Mouse (Mus musculus) retina, adult 2 months (tissue): ENCODE results near the gene Zmiz1.

Experiments
- DNase-seq: peaks from one replicate; pipeline ENCODE4 v3.0.0-alpha.2; 2012; ENCODE audit warnings: low read depth, low spot score

The Zmiz1 gene

DNA sequence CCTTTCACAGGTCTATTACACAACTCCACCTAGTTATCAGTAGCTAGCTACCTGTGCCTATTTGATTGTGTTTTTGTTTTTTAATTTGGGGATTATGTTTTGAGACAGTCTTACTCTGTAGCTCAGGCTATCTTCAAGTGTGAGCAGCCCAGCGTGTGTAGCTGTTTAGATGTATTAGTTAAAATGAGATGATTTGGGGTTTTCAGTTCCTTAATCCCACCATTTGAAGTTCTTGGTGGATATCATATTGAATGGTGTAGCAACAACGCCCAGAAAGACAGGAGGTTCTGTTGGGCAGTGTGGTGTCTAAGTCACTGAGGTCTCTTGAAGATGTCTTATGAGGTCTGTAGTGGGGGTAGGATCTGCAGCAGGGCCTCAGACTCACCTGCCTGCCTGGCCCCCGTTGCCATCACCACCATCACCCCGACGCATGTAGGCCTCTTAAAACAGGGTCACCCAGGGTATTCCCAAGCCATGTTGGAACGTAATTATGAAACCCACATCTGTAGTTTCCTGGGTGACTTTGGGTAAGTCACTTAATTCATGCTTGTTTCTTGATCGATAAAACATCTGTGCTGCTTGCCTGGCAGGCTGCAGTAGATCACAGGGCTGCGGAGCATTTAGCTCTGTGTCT lies 155.1 kb downstream of the Zmiz1 start:
- DNase-seq = no peak

DNA sequence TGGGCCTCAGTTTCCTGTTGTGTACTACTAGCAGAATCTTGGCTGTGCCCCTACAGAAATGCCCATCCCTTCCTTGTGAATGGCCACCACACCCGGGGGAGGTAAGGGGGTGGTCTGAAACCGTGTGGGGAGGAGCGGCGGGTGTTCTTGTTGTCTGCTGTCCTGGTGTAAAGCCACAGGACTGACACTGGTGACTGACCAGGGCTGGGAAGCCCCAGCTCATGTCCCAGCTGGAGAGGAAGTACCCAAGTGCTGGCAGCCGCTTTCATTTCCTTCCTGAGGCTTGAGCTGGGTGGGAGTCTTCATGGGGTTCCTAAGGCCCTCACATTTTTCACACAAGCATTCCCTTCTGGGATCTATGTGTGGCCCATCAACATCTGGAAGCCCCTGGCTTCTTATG lies 155.7 kb downstream of the Zmiz1 start:
- DNase-seq = no peak

DNA sequence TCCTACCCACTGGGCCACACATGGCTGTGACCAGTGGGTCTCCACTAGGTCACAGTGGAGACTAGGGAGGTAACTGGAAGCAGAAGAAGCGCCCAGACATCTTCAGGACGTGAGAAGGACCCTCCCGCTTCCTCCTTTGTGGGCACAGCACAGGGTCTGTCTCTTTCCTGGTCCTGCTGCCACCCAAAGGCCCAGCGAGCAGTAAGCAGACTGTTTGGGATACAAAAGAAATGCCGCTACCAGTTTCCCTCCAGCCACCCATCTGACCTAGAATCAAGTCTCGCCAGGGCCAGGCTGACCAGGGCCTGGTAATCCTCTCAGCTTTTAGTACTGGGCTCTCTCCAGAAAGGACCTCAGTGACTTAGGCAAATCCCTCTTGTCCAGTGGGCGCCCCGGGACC lies 156.6 kb downstream of the Zmiz1 start:
- no peak for DNase-seq

DNA sequence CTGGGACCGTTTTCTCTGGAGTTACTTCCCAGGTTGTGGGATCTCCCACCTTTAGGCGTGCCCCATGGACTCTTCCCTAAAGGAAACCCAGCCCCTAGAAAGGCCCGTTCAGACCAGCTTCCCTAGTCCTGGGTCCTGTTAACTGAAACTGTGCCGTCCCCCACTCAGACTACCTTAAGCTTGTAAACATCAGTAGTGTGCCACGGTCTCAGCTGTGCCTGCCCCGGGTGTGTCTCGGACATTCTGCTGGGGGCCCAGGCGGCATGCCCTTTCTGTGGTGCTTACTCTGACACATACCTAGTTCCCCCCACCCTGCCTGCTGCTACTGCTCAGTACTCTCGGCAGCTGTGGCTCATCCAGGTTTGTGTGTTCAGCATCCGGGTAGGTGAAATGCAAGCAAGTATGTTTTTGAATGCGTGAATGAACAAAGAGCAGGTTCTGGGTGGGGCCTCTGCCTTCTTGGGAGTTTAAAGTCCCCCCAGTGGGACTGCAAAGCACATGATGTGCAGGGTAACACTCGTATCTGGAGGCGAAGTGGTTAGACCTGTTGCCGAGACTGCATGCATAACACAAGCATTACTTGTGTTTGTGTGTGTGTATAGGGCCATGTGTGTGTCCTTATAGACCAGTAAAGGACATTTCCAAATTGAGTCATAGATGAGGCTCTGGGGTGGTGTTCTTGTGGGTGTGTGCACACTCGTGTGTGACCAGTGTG lies 157.2 kb downstream of the Zmiz1 start:
- DNase-seq = no peak

DNA sequence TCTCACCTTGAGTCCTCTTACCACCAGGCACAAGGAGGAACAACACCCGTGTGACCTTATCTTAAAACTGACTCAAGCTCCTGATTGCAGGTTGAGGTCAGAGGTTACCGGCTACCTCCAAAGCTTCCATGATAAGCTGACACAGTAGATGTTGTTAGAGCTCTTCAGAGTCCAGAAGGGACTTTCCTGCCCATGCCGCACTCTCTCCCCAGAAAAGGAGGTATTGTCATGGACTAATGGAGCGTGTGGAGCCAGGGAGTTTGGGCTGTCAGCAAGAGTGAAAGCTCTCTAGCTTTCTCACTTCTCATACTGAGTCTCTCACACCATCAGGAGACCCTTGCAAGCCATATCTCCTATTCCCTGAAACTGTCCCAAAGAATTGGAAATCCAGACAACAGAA lies 158.3 kb downstream of the Zmiz1 start:
- DNase-seq = no peak

DNA sequence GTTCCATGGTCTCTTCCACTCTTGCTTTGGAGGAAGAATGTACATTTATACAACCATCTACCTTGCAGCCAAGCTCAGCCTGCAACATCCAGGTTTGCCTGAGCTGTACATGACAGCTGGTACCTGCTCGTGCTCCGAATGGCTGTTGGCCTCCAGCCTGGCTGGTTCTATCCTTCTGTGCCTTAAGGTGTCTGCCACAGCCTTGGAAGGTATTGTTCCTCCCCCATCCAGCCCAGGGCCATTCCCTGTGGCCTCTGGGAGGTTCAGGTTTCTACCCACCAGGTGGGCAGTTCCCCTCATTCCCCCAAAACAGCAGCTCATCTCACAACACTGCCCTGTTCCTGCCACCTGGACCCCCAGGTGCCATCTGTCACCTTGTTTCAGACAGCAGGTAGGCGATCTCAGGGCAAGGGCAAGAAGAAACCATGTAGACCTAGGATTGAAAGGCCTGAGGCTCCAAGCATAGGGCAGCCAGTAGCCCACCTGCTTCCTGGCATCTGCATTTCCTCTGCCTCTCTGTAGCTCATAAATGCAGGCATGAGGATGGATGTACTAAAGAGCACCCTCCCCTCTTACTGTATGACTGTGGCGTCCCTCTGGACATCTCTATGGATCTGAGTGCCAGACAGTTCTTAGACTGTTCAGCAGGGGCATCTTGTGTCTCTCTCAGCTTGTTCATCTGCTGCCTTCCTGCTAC lies 160.2 kb downstream of the Zmiz1 start:
- DNase-seq = no peak

DNA sequence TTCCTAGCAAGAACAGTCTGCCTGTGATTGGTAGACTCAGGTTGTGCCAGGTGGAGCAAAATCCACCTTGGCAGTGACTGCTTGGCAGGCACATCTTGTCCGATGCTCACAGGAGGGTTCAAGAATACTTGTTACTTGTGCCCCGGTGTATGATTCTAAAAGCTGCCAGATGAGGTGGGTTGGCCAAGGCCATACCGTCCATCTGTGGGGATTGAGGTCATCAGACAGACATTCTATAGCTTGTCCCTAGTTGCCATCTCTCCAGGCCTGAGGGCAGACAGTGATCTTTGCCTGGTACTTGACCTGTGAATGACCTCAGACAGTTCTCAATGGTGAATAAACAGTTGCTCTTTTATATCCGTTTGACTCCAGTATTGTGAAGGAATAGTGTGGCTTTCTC lies 161.8 kb downstream of the Zmiz1 start:
- no peak for DNase-seq

DNA sequence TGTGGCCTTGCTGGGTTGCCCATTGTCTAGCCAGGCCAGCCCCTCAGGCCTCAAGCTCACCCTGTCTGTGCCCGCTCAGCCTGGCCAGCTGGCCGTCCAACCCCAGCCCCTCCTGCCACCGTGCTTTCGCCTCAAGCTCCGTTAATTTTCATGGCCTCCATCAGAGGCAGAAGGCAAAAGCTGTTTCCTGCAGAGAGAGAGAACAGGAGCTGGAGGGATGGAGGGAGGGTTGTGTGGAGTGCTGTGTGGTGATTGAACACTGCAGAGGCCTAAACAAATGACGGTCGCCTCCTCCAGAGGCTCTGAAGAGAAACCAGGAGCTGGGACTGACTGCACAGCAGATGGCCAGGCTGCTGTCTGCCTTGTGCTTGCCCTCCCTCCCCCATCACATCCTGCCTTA lies 164.7 kb downstream of the Zmiz1 start:
- no peak for DNase-seq

DNA sequence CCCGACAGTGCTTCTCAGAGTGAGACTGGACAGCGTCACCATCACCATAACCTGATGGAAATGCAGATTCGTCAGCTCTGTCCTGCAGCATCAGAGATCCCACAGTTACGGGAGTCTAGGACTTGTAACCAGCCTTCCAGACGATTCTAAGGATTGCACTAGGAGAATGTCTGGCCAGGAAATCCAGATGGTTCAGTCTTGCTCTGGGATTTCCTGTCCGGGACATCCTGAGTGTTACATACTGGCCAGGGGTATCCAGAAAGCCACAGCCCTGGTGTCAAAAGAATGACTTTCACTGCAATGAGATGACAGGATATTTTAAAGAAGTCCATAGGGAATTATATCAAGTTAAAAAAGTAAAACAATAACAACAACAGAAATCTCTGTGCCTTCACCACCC lies 165.7 kb downstream of the Zmiz1 start:
- DNase-seq = no peak

DNA sequence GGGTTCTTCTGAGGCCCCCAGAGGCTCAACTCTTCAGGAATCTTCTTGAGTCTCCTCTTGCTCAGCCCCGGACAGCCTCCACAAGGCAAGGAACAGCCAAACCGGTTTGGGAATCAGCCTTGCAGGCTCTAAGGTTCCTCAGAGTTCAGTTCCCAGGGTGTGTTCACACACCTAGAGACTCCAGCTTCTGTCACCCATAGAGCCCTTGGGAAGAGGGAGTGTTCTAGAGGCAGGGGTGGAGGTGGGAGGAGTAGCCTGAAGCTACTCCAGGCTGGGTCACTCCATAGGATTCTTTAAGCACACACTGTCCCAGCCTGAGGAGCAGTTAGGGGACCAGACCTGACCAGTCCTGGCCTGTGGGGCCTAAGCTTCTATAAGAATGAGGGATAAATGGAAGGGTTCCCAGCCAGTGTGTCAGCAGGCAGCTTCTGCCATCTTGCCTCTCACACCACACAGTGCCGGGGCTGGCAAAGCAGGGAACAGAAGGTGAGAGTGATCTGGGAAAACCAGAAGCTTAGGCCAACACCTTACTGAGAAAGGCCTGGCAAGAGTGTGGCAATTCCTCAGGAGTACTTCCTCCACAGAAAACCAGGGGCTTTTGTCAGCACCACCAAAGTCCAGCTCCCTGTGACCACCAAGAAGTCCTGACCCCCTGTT lies 168.7 kb downstream of the Zmiz1 start:
- no peak for DNase-seq

DNA sequence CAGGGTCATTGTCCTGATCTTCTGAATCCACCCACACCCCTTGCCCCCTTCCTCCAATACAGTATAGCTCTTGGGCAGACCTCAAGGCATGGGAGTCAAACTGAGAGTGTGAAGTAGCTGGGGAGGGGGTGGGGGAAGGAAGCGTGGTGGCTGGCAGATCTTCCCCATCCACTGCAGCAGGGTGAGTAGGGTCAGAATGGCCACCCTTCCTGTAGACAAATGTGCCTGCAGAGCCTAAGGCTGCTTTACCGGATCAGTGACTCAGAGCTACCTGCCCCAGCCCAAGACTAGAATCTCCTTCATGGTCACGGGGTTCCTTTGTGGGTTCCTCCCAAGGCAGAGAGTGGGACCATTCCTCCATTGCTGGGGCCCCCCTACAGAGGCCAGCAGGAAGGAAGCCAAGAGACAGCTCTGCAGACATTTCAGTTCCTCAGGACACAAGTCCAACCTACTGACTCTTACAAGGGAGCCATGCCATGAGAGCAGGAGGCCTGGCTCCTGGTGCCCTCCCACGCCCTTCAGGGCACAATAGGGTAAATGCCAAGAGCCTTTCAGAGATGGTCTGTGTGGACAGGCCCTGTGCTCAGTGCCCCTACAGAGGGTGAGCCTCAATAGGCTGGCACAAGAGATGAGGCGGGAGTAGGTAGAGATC lies 169.6 kb downstream of the Zmiz1 start:
- no peak for DNase-seq

DNA sequence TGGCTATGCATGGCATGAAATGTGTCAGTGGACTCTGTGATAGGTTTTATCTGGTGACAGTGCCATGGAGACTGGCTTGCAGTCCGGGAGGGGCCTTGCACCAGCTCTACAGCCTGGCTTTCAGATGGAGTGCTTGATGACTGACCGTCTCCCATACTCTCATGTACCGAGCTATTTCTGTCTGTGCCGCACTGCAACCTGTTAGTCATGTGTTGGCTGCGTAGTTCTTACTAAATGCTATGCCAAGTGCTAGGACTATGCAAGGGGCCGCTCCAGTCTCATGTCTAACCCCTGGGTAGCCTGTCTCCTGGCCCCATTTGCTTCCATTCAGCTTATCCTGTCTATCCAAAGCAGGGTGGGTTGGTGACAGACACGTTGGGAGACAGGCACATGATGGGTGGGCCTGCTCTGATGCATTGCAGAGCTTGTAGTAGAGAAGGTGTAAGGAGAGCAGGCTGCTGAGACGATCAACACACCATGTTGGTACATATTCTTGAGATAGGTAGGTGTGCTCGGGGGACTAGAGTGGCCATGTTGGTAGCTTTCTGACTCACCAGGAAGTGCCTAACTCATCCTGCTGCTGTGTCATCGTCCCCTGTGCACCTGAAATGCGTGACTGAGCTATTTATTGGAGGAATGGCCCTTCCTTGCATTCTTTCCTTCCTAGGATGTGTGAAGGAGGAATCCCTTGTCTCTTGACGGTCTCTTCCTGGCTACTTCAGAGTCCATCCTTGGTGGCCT lies 171.1 kb downstream of the Zmiz1 start:
- no peak for DNase-seq

DNA sequence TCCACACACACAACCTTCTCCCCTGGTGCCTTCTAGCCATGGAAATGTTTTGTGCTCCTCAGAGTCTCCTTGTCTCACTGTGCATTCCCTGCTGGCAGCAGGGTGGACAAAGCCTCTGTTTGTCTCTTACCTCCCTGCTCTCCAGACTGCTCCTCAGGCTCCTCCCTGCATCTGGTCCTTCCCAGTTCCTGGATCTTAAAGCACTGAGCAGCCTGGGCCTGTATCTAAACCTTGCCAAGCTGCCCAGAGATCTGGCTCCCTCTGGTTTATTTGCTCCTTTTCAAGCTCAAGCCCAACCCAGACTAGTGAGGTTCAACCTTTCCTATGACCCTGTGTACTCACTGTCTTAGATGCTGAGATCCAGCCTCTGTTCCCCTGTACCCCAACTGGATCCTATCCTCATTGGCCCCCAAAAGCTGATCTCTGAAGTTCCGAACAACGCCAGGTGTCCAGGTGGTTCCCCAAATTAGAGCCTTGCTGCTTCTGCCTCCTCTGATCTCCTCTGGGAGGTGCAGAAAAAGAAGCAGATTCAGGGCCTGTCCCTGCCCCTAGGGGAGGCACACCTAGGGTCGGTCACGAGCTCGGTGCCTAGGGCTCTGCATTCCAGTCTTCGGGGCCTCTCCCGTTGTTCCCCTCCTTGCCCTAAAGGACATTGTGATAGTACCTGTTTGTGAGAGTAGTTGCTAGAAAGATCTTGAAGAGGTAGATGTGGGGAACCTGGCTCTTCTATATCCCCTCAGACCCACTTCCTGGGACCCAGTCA lies 171.8 kb downstream of the Zmiz1 start:
- DNase-seq = no peak

DNA sequence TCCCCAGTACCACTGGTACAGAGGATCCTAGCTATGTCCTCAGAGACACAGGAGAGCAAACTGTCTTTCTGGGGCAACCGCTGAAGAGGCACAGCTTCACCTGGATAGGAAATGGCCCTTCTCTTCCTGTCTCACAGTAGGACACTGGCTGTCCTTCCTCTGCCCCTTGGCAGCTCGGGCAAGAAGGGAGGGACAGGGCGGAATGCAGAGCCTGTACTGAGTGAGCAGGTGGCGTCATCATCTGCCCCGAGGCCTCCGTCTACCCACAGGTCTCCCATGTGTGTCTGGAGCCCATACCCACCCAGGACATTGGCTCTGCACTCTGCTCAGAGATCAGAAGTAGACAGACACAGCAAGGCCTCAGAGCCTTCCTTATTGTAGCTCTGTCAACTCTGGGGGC lies 172.5 kb downstream of the Zmiz1 start:
- no peak for DNase-seq

DNA sequence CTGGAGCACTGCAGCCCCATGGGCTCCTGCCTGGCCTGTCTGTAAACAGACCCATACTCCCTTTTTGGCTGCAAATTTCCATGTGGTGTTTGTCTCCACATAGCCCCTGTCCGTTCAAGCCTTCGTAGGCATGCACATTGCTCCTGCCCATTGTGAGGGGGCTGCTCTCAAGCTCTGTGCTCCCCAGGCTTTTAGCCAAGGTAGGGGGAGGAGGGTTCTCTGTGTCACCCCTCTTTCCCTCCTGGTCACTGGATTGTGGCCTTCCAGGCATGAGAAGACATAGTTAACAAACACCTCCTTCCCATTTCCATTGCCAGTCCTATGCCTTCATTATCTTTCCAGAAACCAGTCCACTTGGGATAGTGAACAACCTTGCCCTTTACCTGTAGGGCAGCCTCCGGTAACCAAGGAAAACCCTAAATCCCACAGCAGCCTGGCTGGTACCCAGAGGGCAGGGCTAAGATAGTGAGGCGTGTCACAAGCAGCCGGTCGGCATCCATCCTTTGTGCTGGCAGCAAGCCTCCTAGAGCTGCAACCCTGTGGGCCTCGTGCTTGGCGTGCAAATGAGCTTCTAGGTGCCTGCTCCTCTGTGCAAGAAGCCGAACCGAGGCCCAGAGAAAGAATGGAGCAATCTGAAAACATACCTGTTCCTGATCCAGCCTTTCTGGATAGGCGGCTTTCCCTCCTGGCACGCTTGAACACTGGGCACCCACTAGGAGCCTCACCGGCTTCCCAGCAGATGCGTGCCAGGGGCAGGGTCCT lies 174.7 kb downstream of the Zmiz1 start:
- DNase-seq = no peak

DNA sequence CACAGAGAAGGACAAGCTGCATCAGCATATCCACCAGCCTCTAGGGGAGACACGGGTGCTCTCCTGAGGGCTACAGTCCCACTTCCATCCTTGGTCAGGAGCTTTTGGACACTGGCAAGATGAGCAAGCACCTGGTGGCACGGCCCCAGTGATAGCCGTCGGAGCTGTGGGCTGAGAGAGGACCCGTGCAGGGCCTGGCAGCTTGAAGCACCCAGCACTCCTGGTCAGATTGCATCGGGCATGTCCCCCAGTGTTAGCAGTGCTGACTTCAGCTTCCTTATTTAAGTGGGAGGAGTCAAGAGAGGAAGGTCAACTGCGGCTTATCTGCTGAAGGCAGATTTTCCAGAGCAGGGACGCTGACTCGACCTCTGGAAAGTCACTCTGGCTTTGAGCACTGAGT lies 175.3 kb downstream of the Zmiz1 start:
- no peak for DNase-seq

DNA sequence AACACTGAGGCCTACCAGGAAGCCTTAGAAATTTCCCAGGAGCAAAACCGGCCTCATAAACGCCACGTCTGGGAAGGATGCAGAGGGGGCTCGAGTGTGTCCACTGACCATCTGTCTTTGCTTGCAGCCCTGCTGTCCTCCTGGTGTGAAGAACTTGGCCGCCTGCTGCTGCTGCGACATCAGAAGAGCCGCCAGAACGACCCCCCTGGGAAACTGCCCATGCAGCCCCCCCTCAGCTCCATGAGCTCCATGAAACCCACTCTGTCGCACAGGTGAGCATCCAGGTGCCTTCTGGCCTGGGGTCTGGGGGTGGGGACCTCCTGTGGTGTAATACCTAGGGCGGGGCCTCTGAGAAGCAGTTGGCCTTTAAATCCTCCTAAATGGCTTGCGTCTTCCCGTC lies 176.8 kb downstream of the Zmiz1 start:
- DNase-seq = no peak

DNA sequence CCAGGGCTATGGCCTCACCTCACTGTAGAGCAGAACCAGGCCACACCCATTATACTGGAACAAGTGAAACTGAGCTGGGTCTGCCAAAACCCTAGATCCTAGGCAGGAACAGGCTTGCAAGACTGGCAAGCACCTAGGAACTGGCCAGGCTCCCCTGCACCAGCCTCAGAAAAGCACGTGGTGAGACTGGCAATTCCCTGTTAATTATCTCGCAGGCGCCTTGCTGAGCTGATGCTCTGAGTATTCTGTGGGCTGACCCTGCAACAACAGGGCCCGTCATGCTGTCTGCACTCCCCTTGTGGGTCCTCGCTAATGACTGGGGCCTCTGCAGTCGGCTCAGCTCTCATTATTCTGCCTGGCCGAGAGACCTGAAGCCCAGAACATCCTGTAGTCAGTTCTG lies 177.3 kb downstream of the Zmiz1 start:
- no peak for DNase-seq

DNA sequence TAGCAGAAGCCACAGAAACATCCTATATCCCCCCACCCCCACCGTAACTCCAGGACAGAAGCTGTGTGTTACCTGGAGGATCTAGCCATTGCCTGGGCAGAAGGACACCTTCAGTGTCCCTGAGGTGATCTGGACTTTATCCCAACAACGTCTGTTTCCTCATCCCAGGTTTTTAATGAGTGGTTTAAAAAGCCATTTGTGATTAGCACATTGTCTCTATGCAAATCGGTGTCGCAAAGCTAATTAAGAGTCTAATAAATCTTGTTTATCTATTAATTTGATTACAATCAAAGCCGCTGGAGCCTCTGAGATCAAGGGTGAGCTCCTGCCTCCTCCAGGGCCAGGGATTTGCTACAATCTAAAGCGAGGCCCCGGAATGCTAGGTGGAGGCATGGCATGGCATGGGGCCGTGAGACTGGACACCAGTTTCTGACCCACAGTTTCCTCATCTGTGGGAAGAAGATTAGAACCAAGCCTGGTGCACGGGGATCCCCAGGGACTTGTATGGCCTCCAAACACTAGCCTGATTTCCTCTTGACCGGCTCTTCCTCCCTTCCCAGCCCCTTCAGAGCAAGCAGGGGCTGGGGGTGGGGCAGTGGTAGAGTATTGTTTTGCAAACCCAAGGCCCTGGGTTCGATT lies 180.3 kb downstream of the Zmiz1 start:
- no peak for DNase-seq
